Mouse (Mus musculus) testis, adult 2 months (tissue): Measurements from ENCODE around the gene Bok.

Source experiments
- CTCF ChIP-seq: fragments of 200-500 bp; IDR thresholded peaks from 2 replicates; pipeline ENCODE4 v1.5.1; 2012; ENCODE audit warnings: low read depth, mild to moderate bottlenecking, inconsistent platforms, low read length, moderate library complexity; ENCODE audit not compliant: control insufficient read depth, insufficient read depth, insufficient replicate concordance
- POLR2A ChIP-seq: fragments of 200-500 bp; IDR thresholded peaks from 2 replicates; pipeline ENCODE4 v1.6.1; 2012; ENCODE audit warnings: low read depth, mild to moderate bottlenecking, inconsistent platforms, low read length, moderate library complexity; ENCODE audit not compliant: control insufficient read depth

GRCm38 (mm10) chr1:93726116-93726515 lies 40.7 kb downstream of the Bok start:
- TF ChIP-seq CTCF (no peak), POLR2A (no peak)
